Mouse (Mus musculus): ENCODE results near the gene Itgb1. TPM values are rescaled to one million over a fixed set of nuclear protein-coding genes. Genes with fewer than 3 reads are reported as not detected.

Itgb1 gene
- polyA plus RNA-seq, 1 experiment from 2014 or later: 64.8 TPM

GRCm38 (mm10) chr8:128652399-128653109, 32.9 kb upstream of the Itgb1 start:
- TF ChIP-seq CTCF (IDR thresholded peaks at IDR 0.05; ENCODE audit: low read depth) (peak; percentile 77), EP300 (IDR thresholded peaks at IDR 0.05; ENCODE audit: low read depth) (no peak)
- ATAC-seq: no peak
- peak; percentile 29 for DNase-seq
- Histone ChIP-seq H3K36me3 (replicated peaks; ENCODE audit: insufficient read depth, low read length) (no peaks in the 10 kb centered on the region), H3K27ac (ENCODE audit: low read depth) (no peak overlapping the region), H3K9ac (replicated peaks) (no peak overlapping the region), H3K4me3 (ENCODE audit: low read depth, low read length) (no peak overlapping the region), H3K9me3 (ENCODE audit: low read length) (no peaks in the 10 kb centered on the region), H3K4me1 (ENCODE audit: insufficient read depth) (peaks cover 2% of the 10 kb centered on the region), H3K4me2 (ENCODE audit: low read depth, low read length) (no peak overlapping the region), H3K27me3 (ENCODE audit: insufficient read depth, low read length) (no peaks in the 10 kb centered on the region)
- WGBS (ENCODE audit: insufficient replicate concordance): 35% methylated on average over 6 of the region's 6 CpGs

- no peak overlapping the region for H3K9ac ChIP-seq (replicated peaks)
- no peaks in the 10 kb centered on the region for H3K36me3 ChIP-seq (replicated peaks; ENCODE audit: insufficient read depth, low read length)
- peaks cover 2% of the 10 kb centered on the region for H3K4me1 ChIP-seq (ENCODE audit: insufficient read depth)
- peak overlapping the region; percentile 86 for H3K27ac ChIP-seq (ENCODE audit: low read depth)
- no peaks in the 10 kb centered on the region for H3K9me3 ChIP-seq (ENCODE audit: low read length)
- DNase-seq: no peak
- 32% methylated on average over 5 of the region's 5 CpGs for WGBS (ENCODE audit: insufficient replicate concordance)
- no peak; the same call in 1 of the 2 replicates for ATAC-seq
- H3K4me2 ChIP-seq (ENCODE audit: low read depth, low read length): peak overlapping the region; percentile 68
- no peak overlapping the region for H3K4me3 ChIP-seq (ENCODE audit: low read depth, low read length)
- TF ChIP-seq EP300 (IDR thresholded peaks at IDR 0.05; ENCODE audit: low read depth) (peak; percentile 58; the same call in 1 of the 2 replicates), CTCF (IDR thresholded peaks at IDR 0.05; ENCODE audit: low read depth) (no peak)
- no peaks in the 10 kb centered on the region for H3K27me3 ChIP-seq (ENCODE audit: insufficient read depth, low read length)
Observed at GRCm38 (mm10) chr8:128653642-128654364, 31.7 kb upstream of the Itgb1 start.

- H3K9ac ChIP-seq (replicated peaks): peak overlapping the region; percentile 28; the same call in 1 of the 2 replicates
- no peaks in the 10 kb centered on the region for H3K36me3 ChIP-seq (replicated peaks; ENCODE audit: insufficient read depth, low read length)
- WGBS (ENCODE audit: insufficient replicate concordance): 6% methylated on average over 16 of the region's 16 CpGs
- H3K4me3 ChIP-seq (ENCODE audit: low read depth, low read length): peak overlapping the region; percentile 18; the same call in 1 of the 2 replicates
- no peaks in the 10 kb centered on the region for H3K9me3 ChIP-seq (ENCODE audit: low read length)
- H3K27ac ChIP-seq (ENCODE audit: low read depth): peak overlapping the region; percentile 86
- H3K4me1 ChIP-seq (ENCODE audit: insufficient read depth): peaks cover 2% of the 10 kb centered on the region
- DNase-seq (peak; percentile 73), ATAC-seq (peak; percentile 89)
- peak overlapping the region; percentile 68 for H3K4me2 ChIP-seq (ENCODE audit: low read depth, low read length)
- no peak for TF ChIP-seq CTCF (IDR thresholded peaks at IDR 0.05; ENCODE audit: low read depth)
- peak; percentile 12; the same call in 1 of the 2 replicates for TF ChIP-seq EP300 (IDR thresholded peaks at IDR 0.05; ENCODE audit: low read depth)
- H3K27me3 ChIP-seq (ENCODE audit: insufficient read depth, low read length): no peaks in the 10 kb centered on the region
Observed at GRCm38 (mm10) chr8:128654365-128655099, 30.9 kb upstream of the Itgb1 start.

GRCm38 (mm10) chr8:128662144-128662543, 23.3 kb upstream of the Itgb1 start:
- no peak for TF ChIP-seq CTCF (IDR thresholded peaks at IDR 0.05; ENCODE audit: low read depth)
- no peak for TF ChIP-seq EP300 (IDR thresholded peaks at IDR 0.05; ENCODE audit: low read depth)
- H3K9ac ChIP-seq (replicated peaks): no peak overlapping the region
- DNase-seq: no peak
- ATAC-seq: no peak
- H3K27ac ChIP-seq (ENCODE audit: low read depth): no peak overlapping the region
- 56% methylated on average over 3 of the region's 3 CpGs for WGBS (ENCODE audit: insufficient replicate concordance)
- H3K9me3 ChIP-seq (ENCODE audit: low read length): no peaks in the 10 kb centered on the region
- no peaks in the 10 kb centered on the region for H3K36me3 ChIP-seq (replicated peaks; ENCODE audit: insufficient read depth, low read length)
- no peaks in the 10 kb centered on the region for H3K27me3 ChIP-seq (ENCODE audit: insufficient read depth, low read length)
- no peak overlapping the region for H3K4me2 ChIP-seq (ENCODE audit: low read depth, low read length)
- no peak overlapping the region for H3K4me3 ChIP-seq (ENCODE audit: low read depth, low read length)
- no peaks in the 10 kb centered on the region for H3K4me1 ChIP-seq (ENCODE audit: insufficient read depth)

GRCm38 (mm10) chr8:128662696-128663095, 22.8 kb upstream of the Itgb1 start:
- TF ChIP-seq EP300 (IDR thresholded peaks at IDR 0.05; ENCODE audit: low read depth): no peak
- no peak for TF ChIP-seq CTCF (IDR thresholded peaks at IDR 0.05; ENCODE audit: low read depth)
- Histone ChIP-seq H3K27me3 (ENCODE audit: insufficient read depth, low read length) (no peaks in the 10 kb centered on the region), H3K27ac (ENCODE audit: low read depth) (no peak overlapping the region), H3K9ac (replicated peaks) (no peak overlapping the region), H3K4me3 (ENCODE audit: low read depth, low read length) (no peak overlapping the region), H3K4me1 (ENCODE audit: insufficient read depth) (no peaks in the 10 kb centered on the region), H3K4me2 (ENCODE audit: low read depth, low read length) (no peak overlapping the region), H3K9me3 (ENCODE audit: low read length) (no peaks in the 10 kb centered on the region), H3K36me3 (replicated peaks; ENCODE audit: insufficient read depth, low read length) (no peaks in the 10 kb centered on the region)
- WGBS (ENCODE audit: insufficient replicate concordance): 82% methylated on average over 2 of the region's 2 CpGs
- no peak for DNase-seq
- ATAC-seq: no peak

GRCm38 (mm10) chr8:128663106-128663505, 22.3 kb upstream of the Itgb1 start:
- TF ChIP-seq CTCF (IDR thresholded peaks at IDR 0.05; ENCODE audit: low read depth): no peak
- no peak for TF ChIP-seq EP300 (IDR thresholded peaks at IDR 0.05; ENCODE audit: low read depth)
- WGBS (ENCODE audit: insufficient replicate concordance): 60% methylated on average over 2 of the region's 2 CpGs
- no peaks in the 10 kb centered on the region for H3K27me3 ChIP-seq (ENCODE audit: insufficient read depth, low read length)
- 0 out of 2 replicates have a peak, but pooled peaks cover 1% of the 10 kb centered on the region for H3K4me1 ChIP-seq (ENCODE audit: insufficient read depth)
- H3K27ac ChIP-seq (ENCODE audit: low read depth): no peak overlapping the region
- no peaks in the 10 kb centered on the region for H3K9me3 ChIP-seq (ENCODE audit: low read length)
- ATAC-seq: no peak
- no peaks in the 10 kb centered on the region for H3K36me3 ChIP-seq (replicated peaks; ENCODE audit: insufficient read depth, low read length)
- no peak overlapping the region for H3K9ac ChIP-seq (replicated peaks)
- DNase-seq: no peak
- no peak overlapping the region for H3K4me3 ChIP-seq (ENCODE audit: low read depth, low read length)
- no peak overlapping the region for H3K4me2 ChIP-seq (ENCODE audit: low read depth, low read length)

Data from liver, postnatal 0 days (tissue).